Mouse (Mus musculus): Measurements from ENCODE around the gene Gm20695.

Gm20695 gene

GRCm38 (mm10) chr16:3896046-3896445, 11.6 kb downstream of the Gm20695 start:
- no peak for DNase-seq

GRCm38 (mm10) chr16:3896553-3896952, 12.1 kb downstream of the Gm20695 start:
- no peak for DNase-seq

GRCm38 (mm10) chr16:3907471-3907870, 23.0 kb downstream of the Gm20695 start:
- DNase-seq = no peak

- DNase-seq = peak; percentile 70 to 81
Observed at GRCm38 (mm10) chr16:3908537-3909111, 24.2 kb downstream of the Gm20695 start, which contains the start of the genes 1700037C18Rik and Cluap1. TSS of gene 1700037C18Rik (minus strand) at chr16:3908689. TSS of gene Cluap1 (plus strand) at chr16:3908801.

GRCm38 (mm10) chr16:3909118-3909517, 24.7 kb downstream of the Gm20695 start:
- no peak for DNase-seq

GRCm38 (mm10) chr16:3920756-3921155, 36.3 kb downstream of the Gm20695 start:
- no peak for DNase-seq

- DNase-seq = no peak
Observed at GRCm38 (mm10) chr16:3923515-3923914, 39.1 kb downstream of the Gm20695 start.

GRCm38 (mm10) chr16:3923966-3924365, 39.5 kb downstream of the Gm20695 start:
- no peak for DNase-seq

GRCm38 (mm10) chr16:3928582-3928981, 44.1 kb downstream of the Gm20695 start:
- no peak for DNase-seq

GRCm38 (mm10) chr16:3929151-3929550, 44.7 kb downstream of the Gm20695 start:
- no peak for DNase-seq

- no peak for DNase-seq
Observed at GRCm38 (mm10) chr16:3933536-3933935, 49.1 kb downstream of the Gm20695 start.

- no peak for DNase-seq
Observed at GRCm38 (mm10) chr16:3934091-3934490, 49.6 kb downstream of the Gm20695 start.

GRCm38 (mm10) chr16:3934701-3935100, 50.3 kb downstream of the Gm20695 start:
- no peak for DNase-seq

- no peak for DNase-seq
Observed at GRCm38 (mm10) chr16:3951141-3951540, 66.7 kb downstream of the Gm20695 start.

- no peak for DNase-seq
Observed at GRCm38 (mm10) chr16:3956369-3956768, 71.9 kb downstream of the Gm20695 start.

GRCm38 (mm10) chr16:3959261-3959660, 74.8 kb downstream of the Gm20695 start:
- no peak for DNase-seq

GRCm38 (mm10) chr16:3964990-3965389, 80.5 kb downstream of the Gm20695 start:
- DNase-seq = no peak

- DNase-seq = no peak
Observed at GRCm38 (mm10) chr16:3965534-3965933, 81.1 kb downstream of the Gm20695 start.

Data from thymus, adult 18-20 months (tissue).